Mouse (Mus musculus): ENCODE measurements around the gene Thoc2. TPM values are rescaled to one million over a fixed set of nuclear protein-coding genes. Genes with fewer than 3 reads are reported as not detected.

The Thoc2 gene
- 185 TPM for polyA plus RNA-seq (2017; shearing (Covaris generic))

GRCm38 (mm10) chrX:41920574-41920973, at the start of gene Thoc2:
Thoc2 (minus strand) TSS chrX:41920674.

Other genes with a start within 250 kb of the Thoc2 start
- gene Xiap, start 139.0 kb upstream of the Thoc2 start, polyA plus RNA-seq (2017; shearing (Covaris generic)): 11.0 TPM
- 133 TPM for gene Stag2, start 228.6 kb upstream of the Thoc2 start, polyA plus RNA-seq (2017; shearing (Covaris generic))

Data from CD4-positive, CD25-positive, alpha-beta regulatory T cell, adult 9 weeks (primary cell).